Mouse (Mus musculus): Measurements from ENCODE around the gene Aunip. TPM values are rescaled to one million over a fixed set of nuclear protein-coding genes. Genes with fewer than 3 reads are reported as not detected.

The Aunip gene
- total and polyA plus RNA-seq, 2 experiments: 0.09 TPM; not detected in 1

GRCm38 (mm10) chr4:134482442-134482841 lies 28.4 kb upstream of the Aunip start:
- Histone ChIP-seq H3K27me3 (ENCODE audit: control insufficient read depth, insufficient read depth, low read length) (no peaks in the 10 kb centered on the region), H3K79me2 (ENCODE audit: control insufficient read depth, insufficient read depth, low read length) (no peaks in the 10 kb centered on the region), H3K9ac (ENCODE audit: low read depth, low read length) (no peak overlapping the region), H3K4me1 (ENCODE audit: control insufficient read depth, insufficient read depth, low read length) (peaks cover 15% of the 10 kb centered on the region), H3K4me3 (ENCODE audit: insufficient read depth, low read depth, low read length) (no peak overlapping the region), H3K27ac (replicated peaks; ENCODE audit: insufficient read depth, low read depth, low read length) (no peak overlapping the region), H3K36me3 (ENCODE audit: control insufficient read depth, insufficient read depth, low read length) (no peaks in the 10 kb centered on the region)
- 54% methylated on average over 8 of the region's 8 CpGs for WGBS
- no peak for DNase-seq (ENCODE audit: extremely low read depth, low read depth, low spot score)
- TF ChIP-seq CTCF (IDR thresholded peaks at IDR 0.05; ENCODE audit: low read depth, low read length) (no peak), POLR2A (IDR thresholded peaks at IDR 0.05; ENCODE audit: extremely low read depth, insufficient read depth, low read length) (no peak)

GRCm38 (mm10) chr4:134483078-134483688 lies 27.6 kb upstream of the Aunip start:
- Histone ChIP-seq H3K27me3 (ENCODE audit: control insufficient read depth, insufficient read depth, low read length) (no peaks in the 10 kb centered on the region), H3K27ac (replicated peaks; ENCODE audit: insufficient read depth, low read depth, low read length) (no peak overlapping the region), H3K4me1 (ENCODE audit: control insufficient read depth, insufficient read depth, low read length) (peaks cover 20% of the 10 kb centered on the region), H3K9ac (ENCODE audit: low read depth, low read length) (no peak overlapping the region), H3K36me3 (ENCODE audit: control insufficient read depth, insufficient read depth, low read length) (no peaks in the 10 kb centered on the region), H3K79me2 (ENCODE audit: control insufficient read depth, insufficient read depth, low read length) (no peaks in the 10 kb centered on the region), H3K4me3 (ENCODE audit: insufficient read depth, low read depth, low read length) (no peak overlapping the region)
- DNase-seq (ENCODE audit: extremely low read depth, low read depth, low spot score): no peak
- TF ChIP-seq POLR2A (IDR thresholded peaks at IDR 0.05; ENCODE audit: extremely low read depth, insufficient read depth, low read length) (no peak), CTCF (IDR thresholded peaks at IDR 0.05; ENCODE audit: low read depth, low read length) (no peak)
- 75% methylated on average over 6 of the region's 6 CpGs for WGBS

- Histone ChIP-seq H3K4me3 (ENCODE audit: insufficient read depth, low read depth, low read length) (no peak overlapping the region), H3K9ac (ENCODE audit: low read depth, low read length) (no peak overlapping the region), H3K27me3 (ENCODE audit: control insufficient read depth, insufficient read depth, low read length) (no peaks in the 10 kb centered on the region), H3K27ac (replicated peaks; ENCODE audit: insufficient read depth, low read depth, low read length) (no peak overlapping the region), H3K79me2 (ENCODE audit: control insufficient read depth, insufficient read depth, low read length) (no peaks in the 10 kb centered on the region), H3K4me1 (ENCODE audit: control insufficient read depth, insufficient read depth, low read length) (peaks cover 22% of the 10 kb centered on the region), H3K36me3 (ENCODE audit: control insufficient read depth, insufficient read depth, low read length) (no peaks in the 10 kb centered on the region)
- WGBS: 62% methylated on average over 6 of the region's 6 CpGs
- DNase-seq (ENCODE audit: extremely low read depth, low read depth, low spot score): no peak
- TF ChIP-seq POLR2A (IDR thresholded peaks at IDR 0.05; ENCODE audit: extremely low read depth, insufficient read depth, low read length): no peak
- TF ChIP-seq CTCF (IDR thresholded peaks at IDR 0.05; ENCODE audit: low read depth, low read length): no peak
Observed at GRCm38 (mm10) chr4:134483696-134484095, 27.1 kb upstream of the Aunip start.

- H3K27ac ChIP-seq (replicated peaks; ENCODE audit: insufficient read depth, low read depth, low read length): no peak overlapping the region
- no peaks in the 10 kb centered on the region for H3K36me3 ChIP-seq (ENCODE audit: control insufficient read depth, insufficient read depth, low read length)
- H3K79me2 ChIP-seq (ENCODE audit: control insufficient read depth, insufficient read depth, low read length): no peaks in the 10 kb centered on the region
- peaks cover 24% of the 10 kb centered on the region for H3K4me1 ChIP-seq (ENCODE audit: control insufficient read depth, insufficient read depth, low read length)
- no peak overlapping the region for H3K4me3 ChIP-seq (ENCODE audit: insufficient read depth, low read depth, low read length)
- TF ChIP-seq CTCF (IDR thresholded peaks at IDR 0.05; ENCODE audit: low read depth, low read length): no peak
- TF ChIP-seq POLR2A (IDR thresholded peaks at IDR 0.05; ENCODE audit: extremely low read depth, insufficient read depth, low read length): no peak
- no peaks in the 10 kb centered on the region for H3K27me3 ChIP-seq (ENCODE audit: control insufficient read depth, insufficient read depth, low read length)
- no peak for DNase-seq (ENCODE audit: extremely low read depth, low read depth, low spot score)
- no peak overlapping the region for H3K9ac ChIP-seq (ENCODE audit: low read depth, low read length)
- WGBS: 86% methylated on average over 10 of the region's 10 CpGs
Observed at GRCm38 (mm10) chr4:134484231-134484630, 26.6 kb upstream of the Aunip start.

GRCm38 (mm10) chr4:134485151-134485900 lies 25.5 kb upstream of the Aunip start:
- no peak overlapping the region for H3K9ac ChIP-seq (ENCODE audit: low read depth, low read length)
- TF ChIP-seq POLR2A (IDR thresholded peaks at IDR 0.05; ENCODE audit: extremely low read depth, insufficient read depth, low read length) (no peak), CTCF (IDR thresholded peaks at IDR 0.05; ENCODE audit: low read depth, low read length) (no peak)
- H3K4me1 ChIP-seq (ENCODE audit: control insufficient read depth, insufficient read depth, low read length): peaks cover 32% of the 10 kb centered on the region
- H3K4me3 ChIP-seq (ENCODE audit: insufficient read depth, low read depth, low read length): no peak overlapping the region
- H3K79me2 ChIP-seq (ENCODE audit: control insufficient read depth, insufficient read depth, low read length): no peaks in the 10 kb centered on the region
- peak; percentile 95 for DNase-seq (ENCODE audit: extremely low read depth, low read depth, low spot score)
- H3K27ac ChIP-seq (replicated peaks; ENCODE audit: insufficient read depth, low read depth, low read length): peak overlapping the region; percentile 91
- no peaks in the 10 kb centered on the region for H3K27me3 ChIP-seq (ENCODE audit: control insufficient read depth, insufficient read depth, low read length)
- no peaks in the 10 kb centered on the region for H3K36me3 ChIP-seq (ENCODE audit: control insufficient read depth, insufficient read depth, low read length)
- WGBS: 43% methylated on average over 5 of the region's 5 CpGs

DNA sequence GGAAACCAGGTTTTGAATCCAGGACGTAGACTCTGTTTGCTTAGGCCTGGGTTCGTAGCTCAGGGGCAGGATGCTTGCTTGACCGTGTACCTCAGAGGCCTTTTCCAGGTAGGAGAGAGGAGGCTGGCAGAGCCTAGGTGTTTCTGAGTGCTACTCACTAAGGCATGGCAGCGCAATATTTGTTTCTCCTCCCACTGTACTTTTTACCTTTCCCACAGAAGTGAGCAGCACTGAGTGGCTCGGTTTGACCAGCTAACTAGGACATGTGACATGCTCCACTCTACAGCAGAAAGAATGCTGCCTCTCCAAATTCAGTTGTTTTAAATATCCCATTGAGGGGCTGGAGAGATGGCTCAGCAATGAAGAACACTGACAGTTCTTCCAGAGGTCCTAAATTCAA lies 22.6 kb upstream of the Aunip start:
- DNase-seq (ENCODE audit: extremely low read depth, low read depth, low spot score): peak; percentile 96
- 29% methylated on average over 5 of the region's 5 CpGs for WGBS

More for the DNA sequence above, 22.6 kb upstream of the Aunip start:
- TF ChIP-seq POLR2A (IDR thresholded peaks at IDR 0.05; ENCODE audit: extremely low read depth, insufficient read depth, low read length) (no peak), CTCF (IDR thresholded peaks at IDR 0.05; ENCODE audit: low read depth, low read length) (no peak)
- H3K9ac ChIP-seq (ENCODE audit: low read depth, low read length): no peak overlapping the region
- no peaks in the 10 kb centered on the region for H3K36me3 ChIP-seq (ENCODE audit: control insufficient read depth, insufficient read depth, low read length)
- no peaks in the 10 kb centered on the region for H3K79me2 ChIP-seq (ENCODE audit: control insufficient read depth, insufficient read depth, low read length)
- no peaks in the 10 kb centered on the region for H3K27me3 ChIP-seq (ENCODE audit: control insufficient read depth, insufficient read depth, low read length)
- H3K4me1 ChIP-seq (ENCODE audit: control insufficient read depth, insufficient read depth, low read length): peaks cover 32% of the 10 kb centered on the region
- H3K4me3 ChIP-seq (ENCODE audit: insufficient read depth, low read depth, low read length): no peak overlapping the region
- peak overlapping the region; percentile 78 for H3K27ac ChIP-seq (replicated peaks; ENCODE audit: insufficient read depth, low read depth, low read length)
